Mouse (Mus musculus): ENCODE measurements at regions not wholly inside any gene's neighbourhood (a gene's known extent, or its start where the extent isn't known, plus 50 kb on each side); places are given as distances from the start of the nearest gene placed in this dataset.

GRCm38 (mm10) chr16:95057596-95057995 is 60.1 kb upstream of the Kcnj6 start:
- DNase-seq (ENCODE audit: low read depth), result no peak

- DNase-seq (ENCODE audit: low read depth), result no peak
Measured at GRCm38 (mm10) chr16:95064423-95064822, 66.9 kb upstream of the Kcnj6 start.

GRCm38 (mm10) chr16:95066687-95067086 is 69.2 kb upstream of the Kcnj6 start:
- no peak for DNase-seq (ENCODE audit: low read depth)

- no peak for DNase-seq (ENCODE audit: low read depth)
Measured at GRCm38 (mm10) chr16:95092471-95093221, 95.1 kb upstream of the Kcnj6 start.

GRCm38 (mm10) chr16:95093753-95094152 is 96.3 kb upstream of the Kcnj6 start:
- DNase-seq (ENCODE audit: low read depth), result peak; percentile 17

- DNase-seq (ENCODE audit: low read depth), result no peak
Measured at GRCm38 (mm10) chr16:95100954-95101353, 103.5 kb upstream of the Kcnj6 start.

- no peak for DNase-seq (ENCODE audit: low read depth)
Measured at GRCm38 (mm10) chr16:95117531-95117930, 120.0 kb upstream of the Kcnj6 start.

- DNase-seq (ENCODE audit: low read depth), result no peak
Measured at GRCm38 (mm10) chr16:95119293-95119692, 121.8 kb upstream of the Kcnj6 start.

GRCm38 (mm10) chr16:95122048-95122447 is 124.5 kb upstream of the Kcnj6 start:
- DNase-seq (ENCODE audit: low read depth), result no peak

- no peak for DNase-seq (ENCODE audit: low read depth)
Measured at GRCm38 (mm10) chr16:95127616-95128015, 129.7 kb upstream of the Kcnj15 start.

GRCm38 (mm10) chr16:95131815-95132214 is 125.5 kb upstream of the Kcnj15 start:
- DNase-seq (ENCODE audit: low read depth), result no peak

- no peak for DNase-seq (ENCODE audit: low read depth)
Measured at GRCm38 (mm10) chr16:95138809-95139208, 118.5 kb upstream of the Kcnj15 start.

- no peak for DNase-seq (ENCODE audit: low read depth)
Measured at GRCm38 (mm10) chr16:95141510-95142394, 115.6 kb upstream of the Kcnj15 start.

GRCm38 (mm10) chr16:95150499-95150898 is 106.9 kb upstream of the Kcnj15 start:
- DNase-seq (ENCODE audit: low read depth), result no peak

- no peak for DNase-seq (ENCODE audit: low read depth)
Measured at GRCm38 (mm10) chr16:95151499-95151898, 105.9 kb upstream of the Kcnj15 start.

GRCm38 (mm10) chr16:95151914-95152313 is 105.4 kb upstream of the Kcnj15 start:
- no peak for DNase-seq (ENCODE audit: low read depth)

GRCm38 (mm10) chr16:95152742-95153383 is 104.5 kb upstream of the Kcnj15 start:
- DNase-seq (ENCODE audit: low read depth), result no peak

- no peak for DNase-seq (ENCODE audit: low read depth)
Measured at GRCm38 (mm10) chr16:95168349-95168748, 89.0 kb upstream of the Kcnj15 start.

GRCm38 (mm10) chr16:95169346-95169745 is 88.0 kb upstream of the Kcnj15 start:
- DNase-seq (ENCODE audit: low read depth), result no peak

- no peak for DNase-seq (ENCODE audit: low read depth)
Measured at GRCm38 (mm10) chr16:95180562-95180961, 76.8 kb upstream of the Kcnj15 start.

- DNase-seq (ENCODE audit: low read depth), result no peak
Measured at GRCm38 (mm10) chr16:95185341-95185740, 72.0 kb upstream of the Kcnj15 start.

- DNase-seq (ENCODE audit: low read depth), result no peak
Measured at GRCm38 (mm10) chr16:95189114-95189513, 68.2 kb upstream of the Kcnj15 start.

- no peak for DNase-seq (ENCODE audit: low read depth)
Measured at GRCm38 (mm10) chr16:95194151-95194550, 63.2 kb upstream of the Kcnj15 start.
